Mouse (Mus musculus) heart, embryonic 14.5 days (tissue): ENCODE data around the gene Nsmce1. TPM values are rescaled to one million over a fixed set of nuclear protein-coding genes. Genes with fewer than 3 reads are reported as not detected.

Source experiments
- ATAC-seq: fragments of 200-750 bp; cut with Nextera tagmentation; 2 replicates; pipeline ENCODE4 v1.8.0; 2017; ENCODE audit warnings: low read depth, moderate TSS enrichment; ENCODE audit not compliant: insufficient number of reproducible peaks, insufficient read depth, low FRiP score
- H3K27ac ChIP-seq, 2 experiments: fragments of 200-500 bp in 1 of 2; fragments of 300-500 bp in 1 of 2; sonication (generic) in 1 of 2; replicated peaks in 1 of 2; 2 replicates each; pipeline ENCODE4 v1.5.1; 2012 to 2014; ENCODE audit warnings: low read depth in 2 of 2, low read length in 2 of 2, control low read depth in 1 of 2, mild to moderate bottlenecking in 1 of 2, mixed read lengths in 1 of 2; ENCODE audit not compliant: control insufficient read depth in 1 of 2, insufficient read depth in 1 of 2
- H3K27me3 ChIP-seq: fragments of 300-500 bp; sonication (generic); 2 replicates; pipeline ENCODE4 v1.6.1; 2014; ENCODE audit warnings: mild to moderate bottlenecking, low read length, control low read depth; ENCODE audit not compliant: control insufficient read depth, insufficient read depth
- H3K36me3 ChIP-seq: fragments of 300-500 bp; sonication (generic); 2 replicates; pipeline ENCODE4 v1.6.1; 2014; ENCODE audit warnings: mild to moderate bottlenecking, control low read depth, low read length, mixed read lengths; ENCODE audit not compliant: control insufficient read depth, insufficient read depth
- H3K4me1 ChIP-seq, 2 experiments: fragments of 200-500 bp in 1 of 2; fragments of 300-500 bp in 1 of 2; sonication (generic) in 1 of 2; 2 replicates each; pipeline ENCODE4 v1.6.1; 2012 to 2014; ENCODE audit warnings: low read length in 2 of 2, control low read depth in 1 of 2, mixed read lengths in 1 of 2; ENCODE audit not compliant: control insufficient read depth in 2 of 2, insufficient read depth in 2 of 2
- H3K4me2 ChIP-seq: fragments of 300-500 bp; sonication (generic); 2 replicates; pipeline ENCODE4 v1.6.1; 2014; ENCODE audit warnings: mild to moderate bottlenecking, low read length
- H3K4me3 ChIP-seq, 2 experiments: fragments of 200-500 bp in 1 of 2; fragments of 300-500 bp in 1 of 2; sonication (generic) in 1 of 2; 2 replicates each; pipeline ENCODE4 v1.5.1; 2012 to 2014; ENCODE audit warnings: low read length in 2 of 2, mild to moderate bottlenecking in 2 of 2, control low read depth in 1 of 2, low read depth in 1 of 2, moderate library complexity in 1 of 2; ENCODE audit not compliant: control insufficient read depth in 1 of 2, insufficient read depth in 1 of 2
- H3K9ac ChIP-seq: fragments of 300-500 bp; sonication (generic); 2 replicates; pipeline ENCODE4 v1.6.1; 2014; ENCODE audit warnings: mild to moderate bottlenecking, low read length
- H3K9me3 ChIP-seq: fragments of 300-500 bp; sonication (generic); 2 replicates; pipeline ENCODE4 v1.6.1; 2016; ENCODE audit warnings: low read length, control low read depth; ENCODE audit not compliant: control insufficient read depth
- WGBS: fragments of 180-500 bp; shearing (Covaris S2); extraction: QIAGEN DNeasy Blood & Tissue Kit; methylation state at CpG from one replicate; pipeline ENCODE4 v1.1.7; 2014; 5-methylcytosine and 5-hydroxymethylcytosine counted together
- polyA plus RNA-seq: library from polyadenylated mRNA; unstranded; fragments of >200 nt; fragmentation: Nextera tagmentation; extraction: Ambion mirVana; gene quantifications from 2 replicates; pipeline ENCODE4 v1.2.1, GENCODE M21; 2014

Gene Nsmce1
- polyA plus RNA-seq, 1 experiment from 2014 or later: 120 TPM

DNA sequence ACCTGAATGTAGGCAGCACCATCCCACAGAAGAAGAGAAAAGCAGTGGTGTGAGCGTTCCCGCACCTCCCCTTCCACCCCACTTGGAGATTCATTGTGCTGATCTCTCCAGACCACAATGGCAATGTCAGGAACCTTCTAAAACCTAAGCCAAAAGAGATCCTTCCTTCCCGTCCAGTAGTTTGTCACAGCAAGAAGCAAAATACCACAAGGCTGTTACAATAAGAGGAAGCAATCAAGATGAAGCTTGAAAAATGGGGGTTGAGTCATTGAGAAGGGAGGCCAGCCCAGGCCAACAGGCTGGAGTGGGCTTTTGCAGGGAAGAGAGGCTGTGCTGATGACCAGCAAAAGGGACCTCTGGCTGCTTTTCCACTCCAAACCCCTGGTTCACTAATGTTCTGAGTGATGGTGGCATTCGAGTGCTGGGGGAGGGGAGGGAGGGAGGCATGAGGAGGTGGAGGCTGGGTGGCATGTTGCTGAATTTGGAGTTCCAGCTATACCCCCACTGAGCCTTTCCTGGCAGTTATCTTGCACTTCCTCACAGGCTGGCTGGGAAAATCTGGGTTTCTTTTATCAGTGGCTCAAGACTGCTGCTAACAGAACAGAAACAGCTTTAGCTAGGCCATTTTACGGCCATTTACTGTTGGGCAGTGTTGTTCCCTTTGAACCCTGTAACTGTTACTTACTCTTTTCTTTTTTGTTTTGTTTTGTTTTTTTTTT is 12.1 kb upstream of the Nsmce1 start:
- no peak overlapping the region for H3K9ac ChIP-seq
- no peak overlapping the region for H3K4me3 ChIP-seq
- ATAC-seq: no peak
- no peaks in the 10 kb centered on the region for H3K27me3 ChIP-seq
- H3K9me3 ChIP-seq: no peaks in the 10 kb centered on the region
- no peak overlapping the region for H3K27ac ChIP-seq
- H3K4me2 ChIP-seq: no peak overlapping the region
- 67% methylated on average over 5 of the region's 5 CpGs for WGBS
- no peaks in the 10 kb centered on the region; a peak in 2 of 4 replicates for H3K4me1 ChIP-seq
- no peaks in the 10 kb centered on the region for H3K36me3 ChIP-seq

- WGBS: 89% methylated on average over 7 of the region's 7 CpGs
- Histone ChIP-seq H3K36me3 (no peaks in the 10 kb centered on the region), H3K4me1 (no peaks in the 10 kb centered on the region; a peak in 2 of 4 replicates), H3K4me3 (no peak overlapping the region), H3K27me3 (no peaks in the 10 kb centered on the region), H3K9ac (no peak overlapping the region), H3K4me2 (no peak overlapping the region), H3K9me3 (no peaks in the 10 kb centered on the region), H3K27ac (no peak overlapping the region)
- ATAC-seq: no peak
Measured at GRCm38 (mm10) chr7:125500879-125501278, 9.5 kb upstream of the Nsmce1 start.

DNA sequence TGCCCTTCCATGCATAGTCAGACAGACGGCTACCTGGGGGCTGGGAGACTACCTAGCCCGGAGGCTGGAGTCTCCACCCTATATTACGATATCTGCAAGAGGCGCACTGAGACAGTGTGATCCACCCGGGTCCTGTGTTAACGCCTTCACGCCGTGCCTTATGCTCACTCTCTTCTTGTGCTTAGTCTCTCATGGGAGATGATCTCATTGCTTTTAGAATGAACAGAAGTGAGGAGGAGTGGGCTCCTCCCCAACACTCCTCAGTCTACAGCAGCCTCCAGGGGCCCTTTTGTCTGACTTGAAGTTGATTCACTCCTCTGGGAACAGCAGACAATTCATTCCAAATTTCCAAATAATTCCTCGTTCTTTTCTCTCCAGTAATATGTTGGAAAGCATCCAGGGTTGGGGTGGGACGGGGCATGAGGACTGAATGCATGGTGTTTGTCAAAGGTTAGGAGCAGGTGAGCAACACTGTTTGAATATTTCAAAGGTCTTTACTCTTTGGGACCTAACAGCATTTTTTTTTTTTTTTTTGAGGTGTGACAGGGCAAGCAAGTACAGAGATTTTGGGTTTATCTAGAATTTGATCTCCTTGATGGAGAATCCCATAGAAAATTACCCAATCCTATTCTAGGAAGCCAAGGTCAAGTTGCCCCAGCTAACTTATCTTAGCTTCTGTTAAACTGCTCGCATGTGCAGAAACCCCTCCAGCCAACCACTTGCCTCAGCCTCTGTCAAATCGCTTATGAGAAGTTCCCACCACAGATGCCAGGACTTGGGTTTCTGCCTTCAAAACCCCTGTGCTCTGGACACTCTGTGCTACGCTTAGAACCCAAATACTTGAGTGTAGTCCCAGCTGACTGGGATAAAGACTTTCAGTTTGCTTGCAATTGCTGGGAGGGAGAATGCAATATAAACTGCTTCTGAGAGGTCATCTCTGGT is 8.8 kb upstream of the Nsmce1 start:
- H3K27ac ChIP-seq: no peak overlapping the region
- H3K4me2 ChIP-seq: no peak overlapping the region
- WGBS: 63% methylated on average over 13 of the region's 13 CpGs
- no peaks in the 10 kb centered on the region for H3K36me3 ChIP-seq
- H3K9ac ChIP-seq: no peak overlapping the region
- H3K9me3 ChIP-seq: no peaks in the 10 kb centered on the region
- no peak overlapping the region for H3K4me3 ChIP-seq
- H3K4me1 ChIP-seq: no peaks in the 10 kb centered on the region; a peak in 2 of 4 replicates
- no peaks in the 10 kb centered on the region for H3K27me3 ChIP-seq
- no peak for ATAC-seq

GRCm38 (mm10) chr7:125495864-125496440 is 4.6 kb upstream of the Nsmce1 start:
- no peak overlapping the region for H3K9ac ChIP-seq
- H3K27ac ChIP-seq: no peak overlapping the region
- no peaks in the 10 kb centered on the region for H3K36me3 ChIP-seq
- WGBS: 66% methylated on average over 6 of the region's 6 CpGs
- H3K9me3 ChIP-seq: no peaks in the 10 kb centered on the region
- no peaks in the 10 kb centered on the region for H3K27me3 ChIP-seq
- no peak for ATAC-seq
- peaks cover 3 to 6% of the 10 kb centered on the region in 2 experiments for H3K4me1 ChIP-seq
- no peak overlapping the region for H3K4me3 ChIP-seq
- H3K4me2 ChIP-seq: no peak overlapping the region

DNA sequence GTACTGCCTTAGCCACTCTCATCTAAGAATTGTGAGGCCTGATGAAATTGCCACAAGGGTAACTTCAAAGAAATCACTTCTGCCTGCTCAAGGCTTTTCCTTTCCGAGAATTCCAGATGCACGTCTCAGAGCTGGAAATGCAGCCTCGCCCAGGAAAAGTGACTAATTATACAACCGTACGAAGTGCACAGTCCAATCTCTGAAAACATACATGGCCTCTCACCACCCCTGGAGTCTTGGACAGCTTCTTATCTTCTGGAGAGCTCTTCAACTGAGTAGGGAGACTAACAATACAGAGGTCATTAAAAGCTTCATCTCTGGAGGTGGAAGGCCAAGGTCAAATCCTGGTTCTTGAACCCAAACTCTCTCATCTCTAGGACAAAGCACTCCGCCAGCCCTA is 1.2 kb upstream of the Nsmce1 start:
- Histone ChIP-seq H3K36me3 (0 out of 2 replicates have a peak, but pooled peaks cover 8% of the 10 kb centered on the region), H3K9ac (no peak overlapping the region), H3K4me1 (peaks cover 8 to 10% of the 10 kb centered on the region in 2 experiments), H3K27me3 (no peaks in the 10 kb centered on the region), H3K27ac (no peak overlapping the region), H3K4me2 (no peak overlapping the region), H3K4me3 (no peak overlapping the region), H3K9me3 (no peaks in the 10 kb centered on the region)
- ATAC-seq: no peak
- WGBS: 60% methylated on average over 6 of the region's 6 CpGs

DNA sequence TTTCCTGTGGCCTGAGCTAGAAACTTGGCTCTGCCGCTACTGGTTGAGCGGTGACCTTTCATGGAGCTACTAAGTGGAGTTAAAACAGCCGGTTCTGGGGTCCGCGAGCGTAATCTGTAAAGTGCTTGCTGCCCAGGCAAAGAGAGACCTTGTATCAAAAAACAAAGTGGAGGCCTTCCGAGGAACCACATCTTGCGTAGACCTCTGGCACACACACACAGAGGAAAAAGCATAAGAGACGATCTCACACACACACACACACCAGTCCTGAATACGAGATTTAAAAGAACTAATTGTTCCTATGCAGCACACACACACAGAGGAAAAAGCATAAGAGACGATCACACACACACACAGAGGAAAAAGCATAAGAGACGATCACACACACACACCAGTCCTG is 364 bp upstream of the Nsmce1 start:
- 23% methylated on average over 12 of the region's 12 CpGs for WGBS
- Histone ChIP-seq H3K27ac (peak overlapping the region; percentile 70 to 76), H3K27me3 (no peaks in the 10 kb centered on the region), H3K9ac (peak overlapping the region; percentile 81), H3K36me3 (0 out of 2 replicates have a peak, but pooled peaks cover 8% of the 10 kb centered on the region), H3K4me3 (peak overlapping the region; percentile 59 to 72), H3K9me3 (no peaks in the 10 kb centered on the region), H3K4me1 (peaks cover 8 to 10% of the 10 kb centered on the region in 2 experiments), H3K4me2 (peak overlapping the region; percentile 67)
- no peak for ATAC-seq

DNA sequence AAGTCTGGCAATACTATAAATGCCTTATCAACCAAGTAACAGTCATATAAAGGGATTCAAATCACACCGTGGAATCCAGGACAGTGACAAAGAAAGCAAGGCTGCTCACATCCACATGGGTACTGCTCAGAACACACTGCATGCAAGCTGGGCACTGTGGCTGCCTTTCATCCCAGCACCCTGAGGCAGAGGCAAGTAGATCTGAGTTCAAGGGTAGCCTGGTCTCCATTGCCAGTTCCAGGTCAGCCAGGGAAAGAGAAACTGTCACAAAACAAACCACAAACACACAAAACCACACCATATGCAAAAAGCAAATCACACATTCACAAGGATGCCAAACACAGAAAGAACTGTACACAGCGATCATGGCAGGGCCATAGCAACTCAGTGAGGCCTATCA is 1.8 kb downstream of the Nsmce1 start:
- Histone ChIP-seq H3K36me3 (peaks cover 27% of the 10 kb centered on the region), H3K4me2 (no peak overlapping the region), H3K27ac (no peak overlapping the region), H3K4me3 (no peak overlapping the region), H3K9me3 (no peaks in the 10 kb centered on the region), H3K4me1 (peaks cover 8 to 10% of the 10 kb centered on the region in 2 experiments), H3K9ac (no peak overlapping the region; the same call in 1 of the 2 replicates), H3K27me3 (no peaks in the 10 kb centered on the region)
- WGBS: 90% methylated on average over 2 of the region's 2 CpGs
- ATAC-seq: no peak
